ENCODE assay signal across 8 mouse cellular contexts in the genomic region with DNA sequence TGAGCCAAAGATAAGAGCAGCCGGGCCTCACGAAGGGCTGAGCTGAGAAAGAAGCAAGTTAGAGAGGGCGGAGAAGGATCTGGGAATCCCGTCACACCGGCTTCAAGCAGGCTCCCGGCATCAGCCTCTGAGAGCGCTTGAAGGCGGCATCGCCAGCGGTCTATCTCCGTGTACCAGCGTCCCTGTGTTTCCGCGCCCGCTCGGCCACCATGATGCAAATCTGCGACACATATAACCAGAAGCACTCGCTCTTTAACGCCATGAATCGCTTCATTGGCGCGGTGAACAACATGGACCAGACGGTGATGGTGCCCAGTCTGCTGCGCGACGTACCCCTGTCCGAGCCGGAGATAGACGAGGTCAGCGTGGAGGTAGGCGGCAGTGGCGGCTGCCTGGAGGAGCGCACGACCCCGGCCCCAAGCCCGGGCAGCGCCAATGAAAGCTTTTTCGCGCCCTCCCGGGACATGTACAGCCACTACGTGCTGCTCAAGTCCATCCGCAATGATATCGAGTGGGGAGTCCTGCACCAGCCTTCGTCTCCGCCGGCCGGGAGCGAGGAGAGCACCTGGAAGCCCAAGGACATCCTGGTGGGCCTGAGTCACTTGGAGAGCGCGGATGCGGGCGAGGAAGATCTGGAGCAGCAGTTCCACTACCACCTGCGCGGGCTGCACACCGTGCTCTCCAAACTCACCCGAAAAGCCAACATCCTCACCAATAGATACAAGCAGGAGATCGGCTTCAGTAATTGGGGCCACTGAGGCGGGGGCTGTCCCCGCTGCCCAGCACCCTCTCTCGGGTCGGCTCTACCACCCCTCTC. TPM values are rescaled to one million over a fixed set of nuclear protein-coding genes. Genes with fewer than 3 reads are reported as not detected.
A peak's percentile ranks its signal among the peaks of the same experiment; 100 is the strongest.
DNase-seq lines count a peak whose midpoint lies in the region; ATAC-seq and TF ChIP-seq lines count a peak whose summit lies in the region.

No protein-coding gene starts in this region.

- H3K9me3 ChIP-seq in stomach, embryonic 16.5 days (replicated peaks; ENCODE audit: control insufficient read depth, low read length), result no peaks in the 10 kb centered on the region

- peak overlapping the region; percentile 80 for H3K9ac ChIP-seq in stomach, embryonic 16.5 days (ENCODE audit: low read length)

- peak; percentile 56 for ATAC-seq in frontal cortex, adult (ENCODE audit: low TSS enrichment)
- no peak for ATAC-seq in stomach, embryonic 16.5 days (ENCODE audit: insufficient read depth, low FRiP score)

- H3K79me2 ChIP-seq in myocyte (ENCODE audit: control insufficient read depth, insufficient read depth), result peaks cover 23% of the 10 kb centered on the region

- no peaks in the 10 kb centered on the region for H3K4me1 ChIP-seq in cerebellum, adult 2 months (ENCODE audit: control insufficient read depth, insufficient read depth, low read length)
- H3K4me1 ChIP-seq in stomach, embryonic 16.5 days (ENCODE audit: control insufficient read depth, insufficient read depth, low read length), result 0 out of 2 replicates have a peak, but pooled peaks cover 3% of the 10 kb centered on the region

- WGBS in cerebellum, adult 2 months, result 7% methylated on average over 61 of the region's 61 CpGs
- 14% methylated on average over 61 of the region's 61 CpGs for WGBS in stomach, embryonic 16.5 days

- H3K36me3 ChIP-seq in myocyte (ENCODE audit: control insufficient read depth, insufficient read depth), result no peaks in the 10 kb centered on the region
- H3K36me3 ChIP-seq in stomach, embryonic 16.5 days (ENCODE audit: control insufficient read depth, insufficient read depth, low read length), result no peaks in the 10 kb centered on the region

- intact Hi-C loops in left cerebral cortex, postnatal 4 days (cut with DNase I), result loop anchor here (10.0 kb wide), 1 partner anchor 377 kb away; no protein-coding TSS in a partner anchor

- TF ChIP-seq CTCF in cerebellum, adult 2 months (IDR thresholded peaks at IDR 0.05; ENCODE audit: borderline replicate concordance, insufficient read depth, low read depth, low read length), result no peak

- peak overlapping the region; percentile 12 for H3K4me2 ChIP-seq in myocyte (ENCODE audit: low read depth)
- peak overlapping the region; percentile 50 for H3K4me2 ChIP-seq in stomach, embryonic 16.5 days (ENCODE audit: low read depth, low read length)

- H3K27me3 ChIP-seq in cerebellum, adult 2 months (ENCODE audit: control insufficient read depth, insufficient read depth, low read length), result no peaks in the 10 kb centered on the region
- no peaks in the 10 kb centered on the region for H3K27me3 ChIP-seq in myocyte (ENCODE audit: control insufficient read depth, insufficient read depth, insufficient read length)
- H3K27me3 ChIP-seq in stomach, embryonic 16.5 days (ENCODE audit: control insufficient read depth, insufficient read depth, low read length), result no peaks in the 10 kb centered on the region; the same call in 1 of the 2 replicates

- DNase-seq in heart, adult 11 months, result peak; percentile 94
- no peak for DNase-seq in heart, adult 8-10 months (ENCODE audit: low spot score)
- peak; percentile 36 to 60 for DNase-seq in cerebellum, adult 2 months
- DNase-seq in induced T-regulatory cell, adult 2 months (ENCODE audit: low read depth), result peak; percentile 47
- DNase-seq in left cerebral cortex, postnatal 4 days, result peak; percentile 10

- H3K27ac ChIP-seq in cerebellum, adult 2 months (ENCODE audit: insufficient read depth, low read length), result peak overlapping the region; percentile 66
- H3K27ac ChIP-seq in stomach, embryonic 16.5 days (ENCODE audit: low read length), result peak overlapping the region; percentile 92

- no peak for TF ChIP-seq POLR2A in cerebellum, adult 2 months (IDR thresholded peaks at IDR 0.05; ENCODE audit: borderline replicate concordance, insufficient read depth, low read length)
- TF ChIP-seq POLR2A in myocyte (IDR thresholded peaks at IDR 0.05; ENCODE audit: insufficient read length, low read depth), result peak; percentile 4

- peak overlapping the region; percentile 49 for H3ac ChIP-seq in myocyte (ENCODE audit: control insufficient read depth, insufficient read length)

- H3K4me3 ChIP-seq in cerebellum, adult 2 months (replicated peaks; ENCODE audit: insufficient read depth, low read depth, low read length), result peak overlapping the region; percentile 84
- H3K4me3 ChIP-seq in myocyte, result peak overlapping the region; percentile 92
- H3K4me3 ChIP-seq in stomach, embryonic 16.5 days (replicated peaks; ENCODE audit: low read length), result peak overlapping the region; percentile 68

TF ChIP-seq in myocyte, 11 proteins besides CTCF, POLR2A, EP300 and RAD21:
- TF ChIP-seq USF1 (IDR thresholded peaks at IDR 0.05; ENCODE audit: low read depth), result no peak
- peak; percentile 47 for TF ChIP-seq POLR2AphosphoS2 (IDR thresholded peaks at IDR 0.05; ENCODE audit: insufficient read length, low read depth)
- TF ChIP-seq MYOG (IDR thresholded peaks at IDR 0.05; ENCODE audit: control insufficient read depth in 1 of 3, insufficient read depth in 1 of 3, insufficient read length in 2 of 3, low read depth in 2 of 3), result peak in 1 of 3 experiments; percentile 12
- no peak for TF ChIP-seq SRF (IDR thresholded peaks at IDR 0.05; ENCODE audit: control insufficient read depth, insufficient read length, low read depth)

RNA-seq across cellular contexts. Expression of a gene that starts 3.4 kb away (rescaled TPM):
- 100 to 1,000 TPM; 177 to 272 (median 193) TPM for total RNA-seq in heart, adult 8-10 months (2022)
- 110 and 127 TPM in 2 replicates for polyA plus RNA-seq in cerebellum, adult 2 months (2012; rRNA removed)
- 10 to 100 TPM; 74.2 to 80.6 TPM for total RNA-seq in left cerebral cortex, postnatal 4 days (2021)
- 244 TPM for polyA plus RNA-seq in myocyte (2012; fragmentation: generic; extraction: Trizol)
- polyA plus RNA-seq in stomach, embryonic 16.5 days (2015; fragmentation: Nextera tagmentation; extraction: Ambion mirVana), result 86.8 and 98.3 TPM in 2 replicates
